Mouse (Mus musculus) lung, postnatal 10 days (tissue): ENCODE results near the gene Gse1.

Source experiments
- DNase-seq: peaks from one replicate; pipeline ENCODE4 v3.0.0; 2021

Gse1 gene

DNA sequence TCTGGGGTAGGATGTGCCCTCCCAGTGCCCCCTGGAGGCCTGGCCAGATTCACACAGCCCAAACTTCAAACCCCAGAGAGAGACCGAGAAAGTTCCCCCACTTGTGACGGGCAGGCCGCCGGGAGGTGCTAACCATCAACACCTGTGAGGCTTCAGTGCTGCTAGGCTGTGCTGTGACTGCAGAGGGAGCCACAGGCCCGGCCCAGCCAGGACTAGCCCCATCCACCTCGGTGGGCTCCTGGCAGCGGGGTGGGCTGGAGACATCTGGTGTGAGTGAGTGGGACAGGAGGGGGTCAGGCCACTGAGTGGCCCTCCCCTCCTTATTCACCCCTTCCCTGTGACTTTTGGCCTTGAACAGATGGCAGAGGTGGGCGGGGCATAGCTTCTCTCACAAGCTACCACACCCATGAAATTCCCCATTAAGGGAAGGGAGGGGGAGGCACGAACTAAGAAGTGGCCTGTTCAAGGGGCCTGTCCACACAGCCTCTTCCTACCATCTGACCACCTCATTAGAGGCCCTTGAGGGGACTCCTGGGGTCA, 179.5 kb downstream of the Gse1 start:
- DNase-seq = peak; percentile 86

DNA sequence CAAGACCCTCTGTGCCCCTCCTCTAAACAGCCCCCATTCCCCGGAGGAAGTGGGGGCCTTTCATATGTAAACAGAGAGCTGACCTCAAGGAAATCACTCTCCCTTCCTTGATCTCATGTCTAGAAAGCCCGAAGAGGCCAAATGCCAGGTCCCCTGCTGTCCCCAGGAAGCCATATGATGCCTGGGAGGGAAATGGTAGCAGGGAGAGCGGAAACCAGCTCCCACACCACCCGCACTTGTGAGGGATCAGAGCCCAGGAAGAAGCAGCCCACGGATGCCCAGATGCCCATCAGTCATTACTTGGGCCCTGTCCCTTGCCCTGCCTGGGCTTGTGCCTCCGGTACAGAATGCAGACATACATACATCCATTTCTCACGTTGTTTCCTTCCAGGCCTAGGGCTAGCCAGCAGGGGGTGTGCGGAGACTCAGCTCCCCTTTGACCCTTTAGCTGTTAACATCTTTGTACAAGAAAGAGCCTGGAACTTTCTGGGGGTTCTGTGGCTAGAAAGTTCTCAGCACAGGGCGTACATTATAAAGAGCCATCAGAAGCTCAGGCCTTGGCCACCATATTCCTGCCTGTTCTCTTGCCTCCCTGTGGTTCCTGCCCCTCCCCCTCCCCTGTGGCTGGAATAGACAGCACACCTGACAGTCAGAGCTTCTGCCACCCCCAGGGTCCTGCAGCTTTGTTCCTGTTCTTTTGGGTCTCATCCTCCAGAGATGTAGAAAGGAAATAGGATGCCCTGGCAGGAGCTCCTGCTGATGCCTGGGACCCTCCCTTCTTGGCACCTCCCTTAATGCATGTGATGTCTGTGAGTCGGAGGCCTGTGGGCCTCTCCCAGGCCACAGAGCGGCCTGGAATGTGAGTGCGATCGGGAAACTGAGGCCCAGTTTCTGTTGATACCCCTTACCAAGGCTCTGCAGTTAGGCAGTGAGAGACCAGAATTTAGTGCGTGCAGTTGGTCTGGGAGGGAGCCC, 180.3 kb downstream of the Gse1 start:
- peak; percentile 70 for DNase-seq

DNA sequence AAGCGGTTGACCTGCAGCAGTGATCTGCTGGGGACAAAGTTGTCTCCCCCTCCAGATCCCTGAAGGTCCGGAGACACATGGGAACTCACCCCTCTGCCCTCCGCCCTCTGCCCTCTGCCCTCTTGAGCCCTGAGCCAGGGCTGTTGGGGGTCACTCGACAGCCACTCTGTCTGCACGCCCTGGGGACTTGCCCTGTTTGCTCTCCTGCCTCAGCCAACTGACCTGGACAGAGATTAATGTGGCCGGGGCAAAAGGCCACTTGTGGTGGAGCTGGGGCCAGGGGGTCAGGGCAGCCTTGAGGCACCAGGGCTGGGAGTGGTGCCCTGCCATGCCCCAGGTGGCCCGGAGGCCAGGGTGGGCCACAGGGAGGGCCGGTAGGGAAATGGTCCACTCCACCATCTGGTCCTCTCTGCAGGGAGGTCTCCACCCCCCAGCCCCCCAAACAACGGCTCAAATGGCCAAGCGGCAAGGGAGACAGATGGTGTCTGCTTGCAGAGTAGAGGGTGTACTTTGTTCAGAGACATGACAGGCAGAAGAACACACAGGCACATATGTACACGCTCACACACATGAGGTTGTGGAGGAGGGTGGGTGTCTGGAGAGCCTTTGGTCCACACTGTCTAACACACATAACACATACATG, 181.2 kb downstream of the Gse1 start:
- no peak for DNase-seq

DNA sequence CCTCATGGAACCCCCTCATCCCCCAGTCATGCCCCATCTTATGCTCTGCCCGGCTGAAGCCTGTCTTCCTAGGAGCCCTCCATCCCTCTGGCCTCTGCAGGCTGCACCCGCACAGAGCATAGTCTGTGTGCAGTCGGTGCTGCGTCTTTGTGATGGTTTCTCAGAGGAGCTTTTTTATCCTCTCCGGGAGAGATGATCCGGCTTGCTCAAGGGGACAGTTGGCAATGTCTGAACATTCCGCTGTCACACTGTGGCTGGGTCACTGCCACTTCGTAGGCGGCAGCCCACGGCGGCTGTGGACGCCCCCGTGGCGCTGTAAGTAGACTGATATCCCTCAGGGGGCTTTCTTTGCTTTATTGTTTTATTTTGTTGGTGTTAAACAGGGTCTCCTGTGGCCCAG, 182.8 kb downstream of the Gse1 start:
- DNase-seq = no peak

DNA sequence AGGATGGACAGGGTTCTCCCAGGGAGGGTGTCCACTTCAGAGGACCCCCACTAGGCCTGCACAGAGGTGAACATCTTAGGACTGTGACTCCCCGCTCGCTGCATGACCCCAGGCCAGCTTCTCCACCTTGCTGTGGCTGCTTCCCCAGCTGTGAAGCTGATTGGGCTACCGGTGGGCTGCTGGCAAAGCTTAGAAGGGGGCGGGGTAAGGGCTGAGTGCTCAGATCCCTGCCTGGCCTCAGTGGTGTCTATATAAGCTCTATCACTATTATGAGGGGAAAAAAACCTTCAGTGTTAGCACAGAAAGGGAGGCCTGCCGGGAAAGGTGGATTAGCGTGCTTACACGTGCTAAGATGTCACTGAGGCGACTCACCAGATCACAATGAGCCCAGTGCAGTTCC, 183.6 kb downstream of the Gse1 start:
- DNase-seq = no peak

DNA sequence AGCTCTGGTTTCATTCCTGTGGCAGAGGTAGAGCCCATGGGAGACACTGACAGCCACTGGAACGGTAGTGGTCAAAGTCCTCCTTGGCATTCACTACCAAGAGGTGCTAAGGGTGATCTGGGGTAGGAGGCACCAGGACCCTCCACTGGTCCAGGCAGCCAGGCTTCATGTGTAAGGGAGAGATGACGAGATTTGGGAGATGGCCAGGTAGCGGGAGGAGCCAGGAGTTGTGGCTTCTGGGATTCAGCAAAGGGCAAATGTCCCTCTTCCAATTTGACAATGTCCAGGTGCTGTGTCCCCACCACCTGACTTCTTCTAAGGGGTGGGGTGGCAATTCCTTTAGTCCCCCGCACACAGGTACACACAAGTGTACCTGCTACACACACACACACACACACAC, 184.1 kb downstream of the Gse1 start:
- DNase-seq = no peak

DNA sequence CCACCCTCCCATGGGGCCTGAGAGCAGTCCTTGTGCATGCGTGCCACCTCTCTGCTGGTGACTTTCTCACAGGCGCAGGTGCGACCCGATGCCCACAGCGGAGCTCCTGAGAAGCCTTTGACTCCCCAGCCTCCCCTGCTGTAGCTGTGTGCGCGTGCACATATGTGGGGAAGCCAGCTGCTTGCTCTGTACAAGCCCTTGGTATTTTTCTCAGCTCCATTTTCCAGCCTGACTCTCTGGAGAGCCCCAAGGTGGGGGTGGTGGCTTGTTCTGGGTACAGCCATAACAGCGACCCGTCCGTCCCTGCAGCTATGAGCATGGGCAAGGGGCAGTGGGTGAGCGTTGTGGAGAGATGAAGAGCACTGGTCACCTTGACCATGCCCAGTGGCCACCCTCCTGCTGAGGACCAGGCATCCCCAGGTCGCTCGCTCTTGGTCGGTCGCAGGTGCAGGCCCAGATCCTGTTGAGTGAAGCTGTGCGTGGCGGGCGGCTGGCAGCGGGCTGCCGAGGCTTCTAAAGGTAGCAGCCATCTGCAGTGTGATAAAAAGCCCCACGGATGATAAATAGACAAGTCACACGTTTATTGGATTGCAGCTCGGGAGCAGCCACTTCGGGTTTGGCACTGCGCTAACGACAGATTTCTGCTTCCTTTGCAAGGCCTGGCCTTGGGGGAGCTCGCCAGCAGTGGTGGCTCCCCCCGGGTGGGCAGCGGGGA, 184.8 kb downstream of the Gse1 start:
- no peak for DNase-seq

DNA sequence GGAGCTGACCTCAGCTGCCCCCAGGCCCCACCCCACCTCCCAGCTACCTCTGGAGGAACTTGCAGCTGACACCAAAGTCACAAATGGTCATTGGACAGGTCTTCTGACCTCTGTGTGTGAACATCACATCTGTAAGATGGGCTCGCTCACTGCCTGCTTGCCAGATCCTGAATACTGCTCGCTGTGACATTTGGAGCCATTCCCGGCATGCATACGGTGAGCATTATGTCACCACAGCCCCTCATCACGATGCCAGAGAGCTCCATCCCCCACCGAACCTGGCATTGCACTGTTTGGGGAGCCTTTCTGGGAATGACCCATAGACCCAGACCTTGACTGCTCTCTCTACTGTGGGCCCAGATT, 185.4 kb downstream of the Gse1 start:
- DNase-seq = no peak

DNA sequence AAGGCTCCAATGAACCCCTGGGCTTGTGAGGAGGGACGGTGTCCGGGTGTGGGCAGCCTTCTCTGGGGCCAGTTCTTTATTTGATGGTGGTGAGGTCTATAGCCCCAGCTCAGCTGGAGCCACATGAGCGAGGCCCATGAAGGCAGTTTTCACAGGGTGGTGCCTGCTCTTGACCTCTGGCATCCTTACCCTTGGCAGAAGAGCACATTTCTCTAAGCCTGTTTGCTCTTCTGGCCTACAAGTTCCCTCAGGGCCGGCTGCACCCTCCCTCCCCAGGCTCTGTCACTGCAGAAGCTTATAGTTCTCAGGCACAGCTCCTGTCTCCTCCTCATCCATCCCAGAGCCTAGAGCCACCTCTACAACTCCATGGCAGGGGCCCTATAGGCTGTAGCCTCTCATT, 186.0 kb downstream of the Gse1 start:
- DNase-seq = no peak

DNA sequence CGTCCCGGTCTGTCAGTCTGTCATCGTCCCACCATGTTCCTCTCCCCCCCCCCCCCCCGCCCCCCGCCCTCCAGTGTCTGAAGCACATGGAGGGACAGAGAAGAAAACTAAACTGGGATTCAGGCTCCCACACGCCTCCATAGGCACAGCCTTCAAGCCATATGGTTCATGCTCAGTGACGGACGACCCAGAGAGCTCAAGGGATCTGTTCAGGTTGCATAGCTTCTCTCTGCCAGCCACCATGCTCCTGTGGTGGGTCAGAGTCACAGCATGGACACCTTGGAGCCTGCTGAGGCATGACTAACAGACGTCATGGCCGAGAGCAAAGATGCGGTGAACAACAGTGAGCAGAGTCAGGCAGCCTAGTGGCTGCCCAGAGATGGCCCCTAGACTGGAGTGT, 187.2 kb downstream of the Gse1 start:
- DNase-seq = no peak

DNA sequence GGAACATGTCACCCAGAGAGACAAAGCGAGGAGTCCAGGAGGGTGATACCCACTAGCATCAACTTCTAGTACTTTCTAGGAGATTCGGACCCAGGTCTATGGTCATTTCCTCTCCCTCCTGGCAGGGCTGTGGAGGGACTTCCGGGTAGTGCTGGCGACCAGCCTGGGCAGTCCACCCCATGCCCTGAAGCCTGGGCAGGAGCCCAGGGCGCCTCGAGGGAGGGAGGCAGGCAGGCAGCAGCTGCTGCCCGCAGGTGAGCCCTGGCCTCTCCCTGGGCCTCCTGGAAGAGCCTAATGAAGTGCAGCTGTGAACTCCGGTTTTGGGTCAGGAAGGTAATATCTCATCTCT, 187.9 kb downstream of the Gse1 start:
- DNase-seq = peak; percentile 66

DNA sequence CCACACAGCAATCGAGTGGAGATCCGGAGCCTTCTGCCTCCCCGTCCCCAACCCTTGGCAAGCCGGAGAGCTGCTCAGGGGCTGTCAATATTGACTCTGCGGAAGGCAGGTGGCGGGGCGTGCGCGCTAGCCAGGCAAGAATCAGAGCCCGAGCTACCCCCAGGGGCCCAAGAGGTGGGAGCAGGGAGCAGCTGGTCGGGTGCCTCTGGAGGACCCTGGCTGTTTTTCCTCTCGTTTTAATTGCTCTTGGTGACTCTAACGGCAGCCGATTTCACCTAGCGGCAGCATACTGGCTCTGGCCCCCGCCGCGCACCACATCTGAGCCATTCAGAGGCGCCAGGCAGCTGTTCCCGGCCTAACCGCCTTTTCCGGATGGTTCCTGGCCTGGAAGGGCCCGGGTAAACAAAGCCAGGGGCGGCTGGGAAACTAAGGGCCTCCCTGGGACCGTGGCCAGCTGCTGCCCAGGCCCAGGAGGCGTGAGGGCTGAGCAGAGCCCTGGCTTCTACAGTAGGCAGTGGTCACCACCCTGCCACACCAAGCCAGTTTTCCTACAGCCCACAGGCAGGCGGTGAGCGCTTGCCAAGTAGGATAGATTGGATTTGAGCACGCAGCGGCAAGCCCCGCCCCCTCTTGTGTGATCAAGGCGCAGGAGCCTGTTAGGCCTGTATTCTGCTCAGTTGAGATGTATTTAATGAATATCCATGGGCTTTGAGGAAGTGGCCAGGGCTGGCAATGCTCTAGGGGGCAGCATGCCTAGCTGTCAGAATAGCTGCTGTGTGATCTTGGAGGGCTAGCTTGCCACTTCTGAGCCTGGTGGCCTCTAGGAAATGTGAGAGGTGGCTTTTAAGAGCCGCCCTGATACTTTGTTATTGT, 188.5 kb downstream of the Gse1 start:
- peak; percentile 93 for DNase-seq

DNA sequence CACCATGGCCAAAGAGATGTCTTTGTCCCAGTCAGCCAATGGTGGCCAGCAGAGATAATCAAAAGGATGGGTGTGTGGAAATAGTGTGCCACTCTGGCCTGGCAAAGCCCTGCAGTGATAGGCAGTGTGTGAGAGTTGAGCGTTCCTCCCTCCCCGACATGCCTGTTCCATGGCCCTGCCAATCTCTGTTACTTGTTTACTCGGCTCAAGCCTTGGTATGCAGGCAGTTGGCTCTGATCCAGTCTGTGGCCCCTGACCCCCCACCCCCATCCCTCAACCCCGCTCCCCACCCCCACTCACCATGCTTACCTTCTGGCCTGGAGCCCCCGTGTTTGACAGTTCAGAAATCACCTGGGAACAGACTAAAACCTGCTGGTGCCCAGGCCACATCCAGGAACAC, 189.9 kb downstream of the Gse1 start:
- DNase-seq = no peak

DNA sequence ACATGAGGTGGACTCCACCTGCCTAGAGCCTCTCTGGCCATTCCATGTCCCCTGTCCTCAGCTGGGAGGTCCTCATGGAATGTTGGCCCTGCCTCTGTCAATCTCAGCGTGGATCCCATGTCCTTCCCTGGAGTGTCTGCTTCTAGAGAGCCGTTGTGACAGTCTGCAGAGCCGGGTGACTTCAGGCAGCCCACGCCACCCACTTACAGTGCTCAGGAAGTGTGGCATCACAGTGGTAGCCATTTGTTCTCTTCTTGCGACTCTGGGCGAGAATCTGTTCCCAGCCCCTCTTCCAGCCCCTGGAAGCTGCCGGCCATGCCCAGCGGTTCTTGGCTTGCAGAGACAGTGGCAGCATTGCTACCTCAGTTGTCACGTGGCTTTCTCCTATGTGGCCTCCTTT, 191.4 kb downstream of the Gse1 start:
- no peak for DNase-seq

DNA sequence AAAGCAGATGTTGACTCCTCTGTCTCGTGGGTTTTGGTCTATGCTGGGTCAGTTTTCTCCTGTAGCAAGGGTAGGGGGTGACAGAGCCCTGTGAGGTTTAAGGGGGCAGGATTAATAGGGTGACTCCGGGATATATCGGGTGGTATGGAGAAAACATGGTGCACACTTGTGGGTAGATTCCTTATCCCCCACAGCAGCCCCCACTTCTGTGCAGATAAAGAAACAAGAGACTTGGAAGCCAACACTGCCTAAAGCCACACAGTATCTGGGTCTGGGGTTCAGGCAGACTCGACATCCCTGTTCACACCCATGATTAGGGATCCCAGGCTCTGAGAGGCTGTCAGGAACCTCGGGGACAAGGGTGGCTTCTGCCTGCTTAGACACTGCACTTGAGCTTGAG, 192.0 kb downstream of the Gse1 start:
- no peak for DNase-seq

DNA sequence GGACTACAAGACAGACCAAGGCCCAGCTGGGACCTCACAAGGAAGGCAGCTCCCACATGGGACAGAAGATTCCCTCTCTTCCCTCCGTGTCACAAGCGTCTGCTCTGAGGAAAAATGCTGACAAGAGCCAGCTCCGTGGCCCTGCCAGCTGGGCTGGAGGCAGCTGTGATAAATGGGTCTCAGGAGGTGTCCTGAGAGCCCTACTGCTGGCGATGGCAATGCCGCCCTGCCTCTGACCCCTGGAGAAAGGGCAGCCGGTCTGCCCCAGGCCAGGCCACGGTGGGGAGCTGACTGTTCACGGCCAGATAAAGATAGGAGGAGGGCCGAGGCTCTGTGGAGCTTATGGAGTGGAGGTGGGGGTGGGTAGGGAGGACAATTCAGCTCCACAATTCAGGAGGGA, 193.4 kb downstream of the Gse1 start:
- DNase-seq = peak; percentile 49

DNA sequence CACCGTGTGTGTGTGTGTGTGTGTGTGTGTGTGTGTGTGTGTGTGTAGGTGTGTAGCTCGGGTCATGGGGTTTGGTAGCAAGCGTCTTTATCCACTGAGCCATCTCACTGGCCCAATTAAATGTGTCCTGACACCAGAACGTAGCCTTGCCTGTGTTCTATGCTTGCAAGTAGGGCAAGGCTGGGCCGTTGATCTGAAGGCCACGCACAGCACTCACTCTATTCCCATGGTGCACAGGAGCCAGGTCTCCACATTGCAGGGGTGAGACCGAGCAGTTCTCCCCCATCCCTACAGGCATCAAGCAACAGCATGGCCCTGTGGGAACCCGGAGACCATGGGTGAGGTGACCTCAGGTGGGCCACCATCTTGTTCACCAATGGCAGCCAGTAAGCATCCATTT, 194.0 kb downstream of the Gse1 start:
- DNase-seq = no peak

DNA sequence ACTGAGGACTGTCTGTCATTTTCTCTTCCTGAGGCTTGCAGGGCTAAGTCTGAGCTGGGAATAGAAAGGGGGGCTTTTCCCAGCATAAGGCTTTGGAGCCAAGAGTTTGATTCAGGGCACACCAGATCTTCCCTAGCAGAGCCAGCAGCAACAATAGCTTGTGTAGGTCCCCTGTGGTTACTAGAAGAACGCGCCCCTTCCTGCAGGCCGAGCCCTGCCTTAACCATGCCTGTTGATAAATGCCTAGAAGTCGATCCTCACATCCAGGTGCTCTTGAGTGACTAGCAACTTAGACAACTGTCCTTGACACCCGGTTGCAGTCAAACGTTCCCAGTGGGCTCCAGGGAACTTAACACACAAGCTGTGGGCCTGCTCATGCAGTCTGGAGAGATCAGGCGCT, 195.3 kb downstream of the Gse1 start:
- DNase-seq = no peak

DNA sequence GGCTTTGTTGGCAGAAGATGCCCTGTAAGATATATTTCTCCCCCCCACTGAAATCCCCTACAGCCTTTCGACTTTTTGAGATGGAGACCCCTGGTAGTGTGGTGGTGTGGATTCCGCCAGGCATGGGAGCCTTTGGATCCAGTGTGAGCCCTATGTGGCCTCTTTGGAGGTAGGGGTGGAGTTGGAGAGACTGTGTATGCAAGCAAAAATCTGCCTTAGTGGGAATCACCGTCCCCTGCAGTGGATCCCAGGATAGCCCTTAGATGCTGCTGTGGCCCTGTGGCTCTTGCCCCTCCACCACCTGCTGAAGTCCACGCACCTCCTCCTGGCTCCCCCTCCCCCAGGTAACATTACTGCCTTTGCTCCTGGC, 196.6 kb downstream of the Gse1 start:
- DNase-seq = no peak

DNA sequence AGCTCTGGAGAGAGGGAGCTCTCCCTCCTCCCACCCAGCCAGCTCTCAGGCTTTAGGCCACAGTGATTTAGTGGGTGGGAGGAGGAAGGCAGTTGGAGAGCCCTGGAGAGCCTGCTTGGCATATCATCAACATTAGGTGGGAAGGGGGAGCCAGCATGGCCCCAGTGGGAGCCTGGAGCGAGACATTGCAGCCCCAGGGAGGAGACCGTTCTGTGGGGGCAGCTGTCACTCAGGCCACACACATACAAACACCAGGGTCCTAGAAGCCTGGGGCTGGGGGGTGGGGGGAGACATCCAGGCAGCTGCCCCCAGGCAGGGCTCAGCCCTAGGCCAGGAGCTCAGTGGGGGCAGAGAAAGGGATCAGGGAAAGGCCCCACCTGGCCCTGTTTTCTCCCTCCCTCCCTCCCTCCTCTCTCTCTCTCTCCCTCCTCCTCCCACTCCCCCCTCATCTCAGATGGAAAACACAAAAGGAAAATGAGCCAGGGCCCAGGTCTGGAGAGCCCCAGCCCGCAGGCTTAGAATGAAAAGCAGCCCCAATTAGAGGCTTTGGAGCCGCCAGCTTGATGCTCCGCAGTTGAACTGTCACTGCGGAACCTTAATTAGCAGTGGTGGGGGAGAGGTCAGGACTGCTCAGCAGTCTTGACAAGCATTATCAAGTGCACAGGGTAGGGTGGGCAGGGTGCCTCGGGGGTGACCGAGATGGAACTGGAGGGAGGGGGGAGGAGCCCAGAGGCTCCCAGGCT, 197.1 kb downstream of the Gse1 start:
- peak; percentile 64 for DNase-seq

DNA sequence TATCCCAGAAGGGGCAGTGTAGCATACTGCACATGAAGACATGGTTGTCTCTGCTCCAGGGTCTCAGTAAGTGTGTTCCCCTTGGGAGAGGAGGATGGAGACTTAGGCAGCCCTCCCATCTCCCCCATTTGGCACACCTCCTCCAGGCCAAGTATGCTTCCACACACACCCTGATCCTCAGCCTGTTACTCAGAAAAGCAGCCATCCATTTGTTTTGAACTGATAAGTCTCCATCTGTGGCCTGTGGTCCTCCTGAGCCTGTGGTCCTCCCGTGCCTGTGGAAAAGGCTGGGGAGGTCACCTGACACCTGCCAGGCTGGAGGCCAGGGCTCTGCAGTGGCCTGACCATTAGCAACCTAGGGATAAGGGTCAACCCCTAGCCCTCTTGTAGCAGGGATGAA, 197.8 kb downstream of the Gse1 start:
- DNase-seq = no peak
